Mouse (Mus musculus) layer of hippocampus, postnatal 10 days (tissue): ENCODE results near the gene Cramp1l. TPM values are rescaled to one million over a fixed set of nuclear protein-coding genes. Genes with fewer than 3 reads are reported as not detected.
A peak's percentile ranks its signal among the peaks of the same experiment; 100 is the strongest.
"Not testable (repeated sequence)": the region's sequence is repeated elsewhere in the genome, so short reads cannot be mapped to it uniquely, and the experiment has no call there.

Experiments
- DNase-seq, 2 experiments: peaks; one replicate each; pipeline ENCODE4 v3.0.0; 2021; ENCODE audit warnings: low spot score in 2 of 2
- total RNA-seq, 2 experiments: library from RNA; stranded (reverse); gene quantifications; 2 replicates each; pipeline ENCODE4 v1.2.3; 2021

The Cramp1l gene
- total RNA-seq, 2 experiments from 2014 or later: 27.2 to 28.9 TPM

GRCm38 (mm10) chr17:24960135-24960851, 55.3 kb downstream of the Cramp1l start, which contains the start of gene Jpt2:
Gene Jpt2, minus strand, starts transcription at chr17:24960689.
- peak; percentile 98 for DNase-seq

- DNase-seq: no peak
These were observed 56.2 kb downstream of the Cramp1l start for GRCm38 (mm10) chr17:24959371-24959770.

- DNase-seq: no peak
These were observed 62.3 kb downstream of the Cramp1l start for GRCm38 (mm10) chr17:24953291-24953690.

GRCm38 (mm10) chr17:24950671-24951070, 64.9 kb downstream of the Cramp1l start:
- DNase-seq: no peak

- DNase-seq: no peak
These were observed 67.4 kb downstream of the Cramp1l start for GRCm38 (mm10) chr17:24948204-24948603.

GRCm38 (mm10) chr17:24943589-24943988, 72.0 kb downstream of the Cramp1l start:
- DNase-seq: not testable (repeated sequence)

GRCm38 (mm10) chr17:24943036-24943435, 72.6 kb downstream of the Cramp1l start:
- peak in 1 of 2 experiments; percentile 8 for DNase-seq

GRCm38 (mm10) chr17:24942453-24942852, 73.1 kb downstream of the Cramp1l start:
- peak; percentile 41 to 55 for DNase-seq

- DNase-seq: no peak
These were observed 78.3 kb downstream of the Cramp1l start for GRCm38 (mm10) chr17:24937266-24937665.

- DNase-seq: peak; percentile 94 to 96
These were observed 79.0 kb downstream of the Cramp1l start, which contains the start of gene Mapk8ip3 for GRCm38 (mm10) chr17:24936259-24937237. Gene Mapk8ip3, minus strand, starts transcription at chr17:24936977.

- no peak for DNase-seq
These were observed 79.9 kb downstream of the Cramp1l start for GRCm38 (mm10) chr17:24935666-24936065.

- no peak for DNase-seq
These were observed 80.7 kb downstream of the Cramp1l start for GRCm38 (mm10) chr17:24934926-24935325.

- DNase-seq: no peak
These were observed 82.4 kb downstream of the Cramp1l start for GRCm38 (mm10) chr17:24933163-24933562.

GRCm38 (mm10) chr17:24932431-24932830, 83.2 kb downstream of the Cramp1l start:
- no peak for DNase-seq

- no peak for DNase-seq
These were observed 86.1 kb downstream of the Cramp1l start for GRCm38 (mm10) chr17:24929506-24929905.

GRCm38 (mm10) chr17:24923246-24923645, 92.3 kb downstream of the Cramp1l start:
- DNase-seq: no peak

GRCm38 (mm10) chr17:24913984-24914383, 101.6 kb downstream of the Cramp1l start:
- no peak for DNase-seq

Other genes with a start within 250 kb of the Cramp1l start
- gene Meiob, start 211.5 kb downstream of the Cramp1l start, total RNA-seq: not detected
- gene Hagh, start 175.6 kb downstream of the Cramp1l start, total RNA-seq: 10 to 100 TPM; 81.5 to 87.7 TPM
- 10 to 100 TPM; 15.6 to 16.2 TPM for gene Fahd1, start 165.4 kb downstream of the Cramp1l start, total RNA-seq
- gene Igfals, start 149.8 kb downstream of the Cramp1l start, total RNA-seq: not detected
- 10 to 100 TPM; 40.4 to 40.5 TPM for gene Nubp2, start 129.4 kb downstream of the Cramp1l start, total RNA-seq
- 10 to 100 TPM; 36.4 to 36.9 TPM for gene Spsb3, start 129.1 kb downstream of the Cramp1l start, total RNA-seq
- gene Eme2, start 120.7 kb downstream of the Cramp1l start, total RNA-seq: 10 to 100 TPM; 61.6 to 62.1 TPM
- 10 to 100 TPM; 74.1 to 77.8 TPM for gene Mrps34, start 120.7 kb downstream of the Cramp1l start, total RNA-seq
- 10 to 100 TPM; 40.8 to 44.2 TPM for gene Nme3, start 119.3 kb downstream of the Cramp1l start, total RNA-seq
- 100 to 1,000 TPM; 276 to 287 TPM for gene Mapk8ip3, start 78.8 kb downstream of the Cramp1l start, total RNA-seq
- gene Jpt2, start 55.1 kb downstream of the Cramp1l start, total RNA-seq: 10 to 100 TPM; 13.0 to 14.1 TPM
- gene Ift140, start 297 bp upstream of the Cramp1l start, total RNA-seq: 10 to 100 TPM; 25.6 to 30.1 TPM
- gene Tmem204, start 67.8 kb upstream of the Cramp1l start, total RNA-seq: 1 to 10 TPM; 7.4 to 7.9 TPM
- 10 to 100 TPM; 36.5 to 43.3 TPM for gene Telo2, start 100.2 kb upstream of the Cramp1l start, total RNA-seq
- 1 to 10 TPM in 1 of 2 experiments, under 1 TPM in 1; 0.89 to 1.4 TPM for gene Ptx4, start 105.0 kb upstream of the Cramp1l start, total RNA-seq
- gene Clcn7, start 117.6 kb upstream of the Cramp1l start, total RNA-seq: 10 to 100 TPM; 40.3 to 46.5 TPM
- under 1 TPM in 1 of 2 experiments, not detected in 1; 0.18 TPM for gene Ccdc154, start 146.7 kb upstream of the Cramp1l start, total RNA-seq
- not detected for gene Gm38655, start 159.7 kb upstream of the Cramp1l start, total RNA-seq
- gene BC003965, start 168.8 kb upstream of the Cramp1l start, total RNA-seq: 10 to 100 TPM; 18.2 to 19.0 TPM
- gene Unkl, start 172.6 kb upstream of the Cramp1l start, total RNA-seq: 10 to 100 TPM; 32.0 to 33.7 TPM
- gene Gnptg, start 224.3 kb upstream of the Cramp1l start, total RNA-seq: 10 to 100 TPM; 59.1 to 62.9 TPM
- 10 to 100 TPM; 31.0 to 35.6 TPM for gene Tsr3, start 224.4 kb upstream of the Cramp1l start, total RNA-seq
- 10 to 100 TPM; 13.7 to 14.6 TPM for gene Baiap3, start 240.6 kb upstream of the Cramp1l start, total RNA-seq